In genomic region chr5:123138230-123138911, GRCm38 (mm10) we compare ENCODE assay signal across 1 mouse cellular context.
A peak's percentile ranks its signal among the peaks of the same experiment; 100 is the strongest.
TF ChIP-seq lines count a peak whose summit lies in the region.

No protein-coding gene starts in this region.

TF ChIP-seq in MEL, 35 proteins besides CTCF, POLR2A, EP300 and RAD21 (continued from another document):
- TF ChIP-seq ZKSCAN1 (IDR thresholded peaks at IDR 0.05; ENCODE audit: low read depth, low read length) = no peak
- peak; percentile 51 for TF ChIP-seq ZMIZ1 (IDR thresholded peaks at IDR 0.05; ENCODE audit: low read depth, low read length)
- peak; percentile 41; the same call in 1 of the 2 replicates for TF ChIP-seq MAX (IDR thresholded peaks at IDR 0.05; ENCODE audit: low read length)
- TF ChIP-seq ZC3H11A (IDR thresholded peaks at IDR 0.05; ENCODE audit: low read depth, low read length) = no peak
- TF ChIP-seq CHD1 (IDR thresholded peaks at IDR 0.05; ENCODE audit: low read depth, low read length) = no peak; the same call in 1 of the 2 replicates
- TF ChIP-seq TBP (IDR thresholded peaks at IDR 0.05; ENCODE audit: low read depth, low read length) = peak; percentile 50; the same call in 1 of the 2 replicates
- TF ChIP-seq GABPA (IDR thresholded peaks at IDR 0.05; ENCODE audit: low read depth, low read length) = 0 out of 2 replicates have a peak, but pooled peaks have one; percentile 38
- no peak; the same call in 1 of the 2 replicates for TF ChIP-seq MAFK (IDR thresholded peaks at IDR 0.05; ENCODE audit: borderline replicate concordance, low read depth, low read length)
- no peak; the same call in 1 of the 2 replicates for TF ChIP-seq MXI1 (IDR thresholded peaks at IDR 0.05; ENCODE audit: low read depth, low read length)
- no peak for TF ChIP-seq MYC (IDR thresholded peaks at IDR 0.05; ENCODE audit: low read depth, low read length)
- 0 out of 2 replicates have a peak, but pooled peaks have one; percentile 12 for TF ChIP-seq MYB (IDR thresholded peaks at IDR 0.05; ENCODE audit: low read depth, low read length)
- TF ChIP-seq GATA1 (IDR thresholded peaks at IDR 0.05; ENCODE audit: low read depth, low read length) = no peak
- TF ChIP-seq NELFE (IDR thresholded peaks at IDR 0.05; ENCODE audit: low read depth, low read length) = peak; percentile 41; the same call in 1 of the 2 replicates
- TF ChIP-seq CHD2 (IDR thresholded peaks at IDR 0.05; ENCODE audit: low read length) = no peak; the same call in 1 of the 2 replicates
- no peak; the same call in none of the 2 replicates for TF ChIP-seq SIN3A (IDR thresholded peaks at IDR 0.05; ENCODE audit: low read length)
- peak; percentile 41; the same call in 1 of the 2 replicates for TF ChIP-seq KAT2A (conservative IDR thresholded peaks at IDR 0.05; ENCODE audit: low read depth, low read length)
- TF ChIP-seq POLR2AphosphoS5 (IDR thresholded peaks at IDR 0.05; ENCODE audit: borderline replicate concordance, low read depth, low read length) = no peak
- peak; percentile 81 for TF ChIP-seq MAZ (IDR thresholded peaks at IDR 0.05; ENCODE audit: low read depth, low read length)
- no peak; the same call in 1 of the 2 replicates for TF ChIP-seq JUND (IDR thresholded peaks at IDR 0.05; ENCODE audit: low read depth, low read length)
- 0 out of 2 replicates have a peak, but pooled peaks have one; percentile 41 for TF ChIP-seq ELF1 (IDR thresholded peaks at IDR 0.05; ENCODE audit: low read depth, low read length)
- peak; percentile 62; the same call in 1 of the 2 replicates for TF ChIP-seq BHLHE40 (IDR thresholded peaks at IDR 0.05; ENCODE audit: borderline replicate concordance, low read depth, low read length)
